Mouse (Mus musculus): ENCODE measurements at regions not wholly inside any gene's neighbourhood (a gene's known extent, or its start where the extent isn't known, plus 50 kb on each side); places are given as distances from the start of the nearest gene placed in this dataset.

GRCm38 (mm10) chr4:11903861-11904260 lies 77.2 kb downstream of the Gm10604 start:
- DNase-seq (ENCODE audit: low spot score in 2 of 2): no peak

GRCm38 (mm10) chr4:11903401-11903800 lies 77.7 kb downstream of the Gm10604 start:
- no peak for DNase-seq (ENCODE audit: low spot score in 2 of 2)

GRCm38 (mm10) chr4:11899979-11900624 lies 81.0 kb downstream of the Gm10604 start:
- no peak for DNase-seq (ENCODE audit: low spot score in 2 of 2)

GRCm38 (mm10) chr4:11897231-11897630 lies 83.8 kb downstream of the Gm10604 start:
- no peak for DNase-seq (ENCODE audit: low spot score in 2 of 2)

- no peak for DNase-seq (ENCODE audit: low spot score in 2 of 2)
Observed at GRCm38 (mm10) chr4:11895857-11896825, 84.9 kb downstream of the Gm10604 start.

- no peak for DNase-seq (ENCODE audit: low spot score in 2 of 2)
Observed at GRCm38 (mm10) chr4:11893560-11894205, 87.4 kb downstream of the Gm10604 start.

GRCm38 (mm10) chr4:11889039-11889600 lies 91.9 kb downstream of the Gm10604 start:
- peak; percentile 13 to 20 for DNase-seq (ENCODE audit: low spot score in 2 of 2)

GRCm38 (mm10) chr4:11887377-11887776 lies 93.7 kb downstream of the Gm10604 start:
- no peak for DNase-seq (ENCODE audit: low spot score in 2 of 2)

- no peak for DNase-seq (ENCODE audit: low spot score in 2 of 2)
Observed at GRCm38 (mm10) chr4:11885499-11885898, 95.6 kb downstream of the Gm10604 start.

GRCm38 (mm10) chr4:11884818-11885217 lies 96.2 kb downstream of the Gm10604 start:
- no peak for DNase-seq (ENCODE audit: low spot score in 2 of 2)

GRCm38 (mm10) chr4:11883295-11883694 lies 97.8 kb downstream of the Gm10604 start:
- no peak for DNase-seq (ENCODE audit: low spot score in 2 of 2)

GRCm38 (mm10) chr4:11882666-11883065 lies 98.4 kb downstream of the Gm10604 start:
- no peak for DNase-seq (ENCODE audit: low spot score in 2 of 2)

- DNase-seq (ENCODE audit: low spot score in 2 of 2): no peak
Observed at GRCm38 (mm10) chr4:11878638-11879037, 102.4 kb downstream of the Gm10604 start.

- no peak for DNase-seq (ENCODE audit: low spot score in 2 of 2)
Observed at GRCm38 (mm10) chr4:11877945-11878344, 103.1 kb downstream of the Gm10604 start.

GRCm38 (mm10) chr4:11876009-11876408 lies 105.1 kb downstream of the Gm10604 start:
- DNase-seq (ENCODE audit: low spot score in 2 of 2): no peak

- DNase-seq (ENCODE audit: low spot score in 2 of 2): no peak
Observed at GRCm38 (mm10) chr4:11874586-11875264, 106.3 kb downstream of the Gm10604 start.

GRCm38 (mm10) chr4:11872036-11872435 lies 109.0 kb downstream of the Gm10604 start:
- no peak for DNase-seq (ENCODE audit: low spot score in 2 of 2)

- DNase-seq (ENCODE audit: low spot score in 2 of 2): no peak
Observed at GRCm38 (mm10) chr4:11869721-11870120, 111.3 kb downstream of the Gm10604 start.

GRCm38 (mm10) chr4:11868565-11868964 lies 112.5 kb downstream of the Gm10604 start:
- DNase-seq (ENCODE audit: low spot score in 2 of 2): no peak

All from frontal cortex, postnatal 10 days (tissue).